Mouse (Mus musculus) CH12F3 (cell line): ENCODE measurements at regions not wholly inside any gene's neighbourhood (a gene's known extent, or its start where the extent isn't known, plus 50 kb on each side); places are given as distances from the start of the nearest gene placed in this dataset.

ENCODE experiments used
- in situ Hi-C: fragments of 300-500 bp; cut with MboI; formaldehyde crosslinking; loops from 2 replicates; pipeline ENCODE4 v1.14.3; 2020; ENCODE audit warnings: low sequenced_read_pairs

GRCm38 (mm10) chr17:3248875-3249274 lies 77.5 kb upstream of the Tiam2 start:
- in situ Hi-C loops = no loop called here

- in situ Hi-C loops = no loop called here
These were observed 77.1 kb upstream of the Tiam2 start for GRCm38 (mm10) chr17:3249320-3249719.

- in situ Hi-C loops = loop anchor here (25.0 kb wide), 1 partner anchor 186 kb away; no protein-coding TSS in a partner anchor
These were observed 75.2 kb upstream of the Tiam2 start for GRCm38 (mm10) chr17:3251176-3251575.

- in situ Hi-C loops = loop anchor here (25.0 kb wide), 1 partner anchor 185 kb away; no protein-coding TSS in a partner anchor
These were observed 74.4 kb upstream of the Tiam2 start for GRCm38 (mm10) chr17:3251966-3252365.

GRCm38 (mm10) chr17:3253508-3254176 lies 72.7 kb upstream of the Tiam2 start:
- in situ Hi-C loops = loop anchor here (25.0 kb wide), 1 partner anchor 184 kb away; no protein-coding TSS in a partner anchor

- in situ Hi-C loops = loop anchor here (25.0 kb wide), 1 partner anchor 181 kb away; no protein-coding TSS in a partner anchor
These were observed 69.6 kb upstream of the Tiam2 start for GRCm38 (mm10) chr17:3256765-3257164.

GRCm38 (mm10) chr17:3258811-3259510 lies 67.4 kb upstream of the Tiam2 start:
- in situ Hi-C loops = loop anchor here (25.0 kb wide), 1 partner anchor 178 kb away; no protein-coding TSS in a partner anchor

GRCm38 (mm10) chr17:3260796-3261195 lies 65.6 kb upstream of the Tiam2 start:
- in situ Hi-C loops = loop anchor here (25.0 kb wide), 1 partner anchor 177 kb away; no protein-coding TSS in a partner anchor

- in situ Hi-C loops = loop anchor here (25.0 kb wide), 1 partner anchor 164 kb away; no protein-coding TSS in a partner anchor
These were observed 53.0 kb upstream of the Tiam2 start for GRCm38 (mm10) chr17:3273108-3274091.

- in situ Hi-C loops = loop anchor here (25.0 kb wide), 1 partner anchor 163 kb away; no protein-coding TSS in a partner anchor
These were observed 51.7 kb upstream of the Tiam2 start for GRCm38 (mm10) chr17:3274449-3275285.
